Mouse (Mus musculus) heart, adult 2 months (tissue): ENCODE data around the gene Gm45208.
A peak's percentile ranks its signal among the peaks of the same experiment; 100 is the strongest.

ENCODE experiments used
- CTCF ChIP-seq: fragments of 200-600 bp; IDR thresholded peaks from 2 replicates; pipeline ENCODE4 v1.8.1; 2022; ENCODE audit warnings: antibody characterized with exemption, mild to moderate bottlenecking, moderate library complexity
- POLR2A ChIP-seq: fragments of 200-500 bp; IDR thresholded peaks from 2 replicates; pipeline ENCODE4 v1.6.1; 2011; ENCODE audit warnings: mild to moderate bottlenecking, low read depth, low read length, control low read depth; ENCODE audit not compliant: insufficient read depth

DNA sequence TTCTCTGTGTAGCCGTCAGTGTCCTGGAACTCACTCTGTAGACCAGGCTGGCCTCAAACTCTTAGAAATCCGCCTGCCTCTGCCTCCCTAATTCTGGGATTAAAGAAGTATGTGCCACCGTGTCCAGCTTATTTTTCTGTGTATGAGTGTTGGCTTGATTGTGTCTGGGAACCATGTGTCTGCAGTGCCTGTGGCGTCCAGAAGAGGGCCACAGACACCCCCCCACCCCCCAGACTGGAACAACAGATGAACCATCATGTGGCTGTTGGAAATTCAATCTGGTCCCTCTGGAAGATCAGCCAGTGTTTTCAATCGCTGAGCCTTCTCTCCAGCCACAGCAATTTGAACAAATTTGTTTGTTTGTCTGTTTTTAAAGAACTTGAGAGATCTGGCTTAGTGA, 21.4 kb downstream of the Gm45208 start:
- TF ChIP-seq CTCF (peak; percentile 42), POLR2A (no peak)
